Mouse (Mus musculus): ENCODE data around the gene Klf1.

DNA sequence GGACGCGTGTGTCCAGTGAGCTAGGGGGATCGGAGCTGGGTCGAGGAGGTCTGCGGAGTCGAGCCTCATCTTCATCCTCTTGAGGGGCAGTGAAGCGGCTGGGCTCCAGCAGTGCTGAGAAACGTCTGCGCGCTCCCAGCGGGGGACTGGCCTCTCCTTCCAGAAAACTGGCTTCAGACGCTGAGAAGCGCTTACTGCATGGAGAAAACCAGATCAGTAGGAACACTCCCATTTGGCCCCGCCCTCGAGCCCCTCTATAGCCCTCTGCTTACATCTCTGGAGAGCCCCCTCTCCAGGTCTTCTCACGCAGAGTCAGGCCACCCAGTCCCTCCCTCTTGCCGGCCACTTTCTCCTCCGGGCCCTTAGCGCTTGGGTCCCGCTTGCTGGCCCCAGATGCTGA, 16.1 kb downstream of the Klf1 start:
- TF ChIP-seq CTCF (conservative IDR thresholded peaks at IDR 0.05; ENCODE audit: insufficient read depth, insufficient read length, low read depth, low read length): no peak
- no peak for TF ChIP-seq POLR2A (IDR thresholded peaks at IDR 0.05; ENCODE audit: low read depth, low read length)

Measured in kidney, adult 2 months (tissue).